Mouse (Mus musculus): ENCODE data around the gene Rhox4a2. TPM values are rescaled to one million over a fixed set of nuclear protein-coding genes. Genes with fewer than 3 reads are reported as not detected.

Rhox4a2 gene
- polyA plus RNA-seq (2015; fragmentation: Nextera tagmentation; extraction: Ambion mirVana) = not detected in 2 replicates

GRCm38 (mm10) chrX:37390548-37390947 is at the start of gene Rhox4a2:
Gene Rhox4a2 (plus strand): TSS chrX:37390848.

GRCm38 (mm10) chrX:37379728-37380127 is 10.9 kb upstream of the Rhox4a2 start, which contains the start of gene Rhox3a2:
Gene Rhox3a2 (plus strand): TSS chrX:37380028.

GRCm38 (mm10) chrX:37411767-37412166 is 21.1 kb downstream of the Rhox4a2 start, which contains the start of gene Rhox2b:
Gene Rhox2b (plus strand): TSS chrX:37412067.

GRCm38 (mm10) chrX:37432194-37432593 is 41.5 kb downstream of the Rhox4a2 start, which contains the start of gene Rhox4b:
Gene Rhox4b (plus strand): TSS chrX:37432494.

Other genes with a start within 250 kb of the Rhox4a2 start
- gene Akap14, start 222.0 kb upstream of the Rhox4a2 start, polyA plus RNA-seq (2015; fragmentation: Nextera tagmentation; extraction: Ambion mirVana) = 0.17 and 0.18 TPM in 2 replicates
- 372 and 394 TPM in 2 replicates for gene Ndufa1, start 199.7 kb upstream of the Rhox4a2 start, polyA plus RNA-seq (2015; fragmentation: Nextera tagmentation; extraction: Ambion mirVana)
- gene Rnf113a1, start 199.6 kb upstream of the Rhox4a2 start, polyA plus RNA-seq (2015; fragmentation: Nextera tagmentation; extraction: Ambion mirVana) = 5.3 and 6.3 TPM in 2 replicates
- gene Gm9, start 179.8 kb upstream of the Rhox4a2 start, polyA plus RNA-seq (2015; fragmentation: Nextera tagmentation; extraction: Ambion mirVana) = not detected in 2 replicates
- gene Rhox1, start 168.6 kb upstream of the Rhox4a2 start, polyA plus RNA-seq (2015; fragmentation: Nextera tagmentation; extraction: Ambion mirVana) = not detected in 2 replicates
- gene Rhox2a, start 145.9 kb upstream of the Rhox4a2 start, polyA plus RNA-seq (2015; fragmentation: Nextera tagmentation; extraction: Ambion mirVana) = not detected in 2 replicates
- gene Rhox3a, start 140.9 kb upstream of the Rhox4a2 start, polyA plus RNA-seq (2015; fragmentation: Nextera tagmentation; extraction: Ambion mirVana) = not detected in 2 replicates
- not detected in 2 replicates for gene Rhox4a, start 125.5 kb upstream of the Rhox4a2 start, polyA plus RNA-seq (2015; fragmentation: Nextera tagmentation; extraction: Ambion mirVana)
- gene Rhox3a2, start 10.8 kb upstream of the Rhox4a2 start, polyA plus RNA-seq (2015; fragmentation: Nextera tagmentation; extraction: Ambion mirVana) = not detected in 2 replicates
- not detected in 2 replicates for gene Rhox2b, start 21.2 kb downstream of the Rhox4a2 start, polyA plus RNA-seq (2015; fragmentation: Nextera tagmentation; extraction: Ambion mirVana)
- not detected in 2 replicates for gene Rhox4b, start 41.6 kb downstream of the Rhox4a2 start, polyA plus RNA-seq (2015; fragmentation: Nextera tagmentation; extraction: Ambion mirVana)
- gene Rhox2c, start 62.8 kb downstream of the Rhox4a2 start, polyA plus RNA-seq (2015; fragmentation: Nextera tagmentation; extraction: Ambion mirVana) = not detected in 2 replicates
- gene Rhox3c, start 67.7 kb downstream of the Rhox4a2 start, polyA plus RNA-seq (2015; fragmentation: Nextera tagmentation; extraction: Ambion mirVana) = not detected in 2 replicates
- not detected in 2 replicates for gene Rhox4c, start 89.5 kb downstream of the Rhox4a2 start, polyA plus RNA-seq (2015; fragmentation: Nextera tagmentation; extraction: Ambion mirVana)
- not detected in 2 replicates for gene Rhox2d, start 102.6 kb downstream of the Rhox4a2 start, polyA plus RNA-seq (2015; fragmentation: Nextera tagmentation; extraction: Ambion mirVana)
- gene Rhox4d, start 123.5 kb downstream of the Rhox4a2 start, polyA plus RNA-seq (2015; fragmentation: Nextera tagmentation; extraction: Ambion mirVana) = not detected in 2 replicates
- not detected in 2 replicates for gene Rhox2e, start 139.6 kb downstream of the Rhox4a2 start, polyA plus RNA-seq (2015; fragmentation: Nextera tagmentation; extraction: Ambion mirVana)
- gene Rhox3e, start 151.2 kb downstream of the Rhox4a2 start, polyA plus RNA-seq (2015; fragmentation: Nextera tagmentation; extraction: Ambion mirVana) = not detected in 2 replicates
- not detected in 2 replicates for gene Rhox4e, start 166.6 kb downstream of the Rhox4a2 start, polyA plus RNA-seq (2015; fragmentation: Nextera tagmentation; extraction: Ambion mirVana)
- gene Rhox2f, start 180.6 kb downstream of the Rhox4a2 start, polyA plus RNA-seq (2015; fragmentation: Nextera tagmentation; extraction: Ambion mirVana) = not detected in 2 replicates
- gene Rhox3f, start 190.1 kb downstream of the Rhox4a2 start, polyA plus RNA-seq (2015; fragmentation: Nextera tagmentation; extraction: Ambion mirVana) = not detected in 2 replicates
- gene Rhox4f, start 216.9 kb downstream of the Rhox4a2 start, polyA plus RNA-seq (2015; fragmentation: Nextera tagmentation; extraction: Ambion mirVana) = not detected in 2 replicates
- not detected in 2 replicates for gene Rhox3g, start 237.8 kb downstream of the Rhox4a2 start, polyA plus RNA-seq (2015; fragmentation: Nextera tagmentation; extraction: Ambion mirVana)

Data from spleen, postnatal 0 days (tissue).